7 mouse cellular contexts compared by ENCODE assay signal in the genomic region with DNA sequence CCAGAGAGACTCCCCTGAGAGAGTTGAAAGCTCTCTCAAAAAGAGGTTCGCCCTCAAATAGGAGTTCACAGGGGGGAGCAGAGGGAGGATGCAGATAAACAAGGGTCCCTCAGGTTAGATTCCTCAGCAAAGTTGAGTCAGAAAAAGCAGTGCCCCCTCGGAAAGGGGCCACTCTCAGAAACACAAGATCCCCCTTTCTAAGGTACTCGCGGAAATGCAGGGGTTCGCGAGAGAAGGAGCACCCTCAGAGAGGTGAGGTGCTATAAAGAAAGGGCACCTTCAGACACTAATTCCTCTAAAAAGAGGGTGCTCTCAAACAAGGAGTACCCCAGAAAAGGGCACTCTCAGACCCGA. TPM values are rescaled to one million over a fixed set of nuclear protein-coding genes. Genes with fewer than 3 reads are reported as not detected.
A peak's percentile ranks its signal among the peaks of the same experiment; 100 is the strongest.
DNase-seq lines count a peak whose midpoint lies in the region; ATAC-seq and TF ChIP-seq lines count a peak whose summit lies in the region.

No protein-coding gene starts in this region.

- DNase-seq in lung, postnatal 0 days (ENCODE audit: low spot score): no peak
- DNase-seq in lung, postnatal 10 days: no peak
- DNase-seq in layer of hippocampus, adult 8-10 months (ENCODE audit: low spot score in 2 of 2): no peak
- DNase-seq in thymus, postnatal 14 days: no peak

- no peaks in the 10 kb centered on the region for H3K36me3 ChIP-seq in lung, postnatal 0 days (ENCODE audit: insufficient read depth, low read length)
- H3K36me3 ChIP-seq in intestine, postnatal 0 days (ENCODE audit: control insufficient read depth, insufficient read depth): no peaks in the 10 kb centered on the region
- H3K36me3 ChIP-seq in neural tube, embryonic 15.5 days: no peaks in the 10 kb centered on the region

- ATAC-seq in lung, postnatal 0 days: no peak
- ATAC-seq in intestine, postnatal 0 days: no peak
- no peak for ATAC-seq in neural tube, embryonic 15.5 days (ENCODE audit: low FRiP score)

- WGBS in lung, postnatal 0 days: 2% methylated on average over 7 of the region's 7 CpGs
- WGBS in intestine, postnatal 0 days: under 1% methylated on average over 7 of the region's 7 CpGs
- WGBS in neural tube, embryonic 15.5 days: 0% methylated on average over 7 of the region's 7 CpGs

- peaks cover 6% of the 10 kb centered on the region; the same call in 1 of the 2 replicates for H3K4me1 ChIP-seq in lung, postnatal 0 days (ENCODE audit: insufficient read depth, low read depth, low read length)
- H3K4me1 ChIP-seq in embryonic fibroblast, embryonic 13.5 days (ENCODE audit: control insufficient read depth, insufficient read depth, low read length): 0 out of 2 replicates have a peak, but pooled peaks cover 2% of the 10 kb centered on the region
- H3K4me1 ChIP-seq in intestine, postnatal 0 days (replicated peaks; ENCODE audit: control insufficient read depth, insufficient read depth, low read length): 0 out of 2 replicates have a peak, but pooled peaks cover 2% of the 10 kb centered on the region
- peaks cover 20% of the 10 kb centered on the region for H3K4me1 ChIP-seq in neural tube, embryonic 15.5 days

- no peak for TF ChIP-seq EP300 in lung, postnatal 0 days (IDR thresholded peaks at IDR 0.05)

- TF ChIP-seq CTCF in lung, postnatal 0 days (IDR thresholded peaks at IDR 0.05): no peak
- TF ChIP-seq CTCF in embryonic fibroblast, embryonic 13.5 days (IDR thresholded peaks at IDR 0.05; ENCODE audit: borderline replicate concordance, insufficient read depth, low read length): no peak
- no peak for TF ChIP-seq CTCF in intestine, postnatal 0 days (IDR thresholded peaks at IDR 0.05; ENCODE audit: low read depth)

- peak overlapping the region; percentile 87 for H3K9ac ChIP-seq in lung, postnatal 0 days (replicated peaks; ENCODE audit: low read depth)
- H3K9ac ChIP-seq in intestine, postnatal 0 days (ENCODE audit: low read depth, low read length): peak overlapping the region; percentile 85
- peak overlapping the region; percentile 75 for H3K9ac ChIP-seq in neural tube, embryonic 15.5 days (replicated peaks)

- H3K4me2 ChIP-seq in lung, postnatal 0 days (replicated peaks; ENCODE audit: low read depth, low read length): peak overlapping the region; percentile 73
- peak overlapping the region; percentile 87 for H3K4me2 ChIP-seq in intestine, postnatal 0 days (replicated peaks; ENCODE audit: low read depth)
- peak overlapping the region; percentile 94 for H3K4me2 ChIP-seq in neural tube, embryonic 15.5 days

- H3K27me3 ChIP-seq in lung, postnatal 0 days (replicated peaks; ENCODE audit: insufficient read depth, low read length): no peaks in the 10 kb centered on the region
- no peaks in the 10 kb centered on the region for H3K27me3 ChIP-seq in intestine, postnatal 0 days (replicated peaks; ENCODE audit: control insufficient read depth, insufficient read depth, low read length)
- H3K27me3 ChIP-seq in neural tube, embryonic 15.5 days (replicated peaks): no peaks in the 10 kb centered on the region

- H3K9me3 ChIP-seq in lung, postnatal 0 days (ENCODE audit: low read length): no peaks in the 10 kb centered on the region
- H3K9me3 ChIP-seq in intestine, postnatal 0 days (ENCODE audit: control insufficient read depth): no peaks in the 10 kb centered on the region
- no peaks in the 10 kb centered on the region for H3K9me3 ChIP-seq in neural tube, embryonic 15.5 days (replicated peaks)

- peak overlapping the region; percentile 95 for H3K4me3 ChIP-seq in lung, postnatal 0 days (ENCODE audit: low read depth, low read length)
- H3K4me3 ChIP-seq in embryonic fibroblast, embryonic 13.5 days (ENCODE audit: insufficient read depth, low read length): peak overlapping the region; percentile 90
- peak overlapping the region; percentile 79 for H3K4me3 ChIP-seq in intestine, postnatal 0 days (ENCODE audit: low read depth, low read length)
- peak overlapping the region; percentile 92 for H3K4me3 ChIP-seq in neural tube, embryonic 15.5 days (replicated peaks)

- TF ChIP-seq POLR2A in embryonic fibroblast, embryonic 13.5 days (IDR thresholded peaks at IDR 0.05; ENCODE audit: low read depth, low read length): no peak

- H3K27ac ChIP-seq in lung, postnatal 0 days (ENCODE audit: low read length): peak overlapping the region; percentile 95
- peak overlapping the region; percentile 23; the same call in 1 of the 2 replicates for H3K27ac ChIP-seq in embryonic fibroblast, embryonic 13.5 days (ENCODE audit: insufficient read depth, low read length)
- H3K27ac ChIP-seq in intestine, postnatal 0 days (ENCODE audit: low read depth, low read length): peak overlapping the region; percentile 95
- peak overlapping the region; percentile 80 for H3K27ac ChIP-seq in neural tube, embryonic 15.5 days (replicated peaks)

RNA-seq across cellular contexts. Expression of a gene that starts 0.8 kb away (rescaled TPM):
- 40.9 and 41.8 TPM in 2 replicates for polyA plus RNA-seq in lung, postnatal 0 days (2015; fragmentation: Nextera tagmentation; extraction: Ambion mirVana)
- 63.8 and 67.2 TPM in 2 replicates for polyA plus RNA-seq in embryonic fibroblast, embryonic 13.5 days (2011; ENCODE audit: insufficient read length, low read depth, missing spikeins)
- polyA plus RNA-seq in intestine, postnatal 0 days (2015; fragmentation: Nextera tagmentation; extraction: Ambion mirVana): 42.6 and 43.3 TPM in 2 replicates
- polyA plus RNA-seq in neural tube, embryonic 15.5 days (2015; fragmentation: Nextera tagmentation; extraction: Ambion mirVana): 24.8 and 24.9 TPM in 2 replicates
- 10 to 100 TPM; 27.9 to 37.6 (median 33.3) TPM for total RNA-seq in layer of hippocampus, adult 8-10 months (2022)

RNA-seq across cellular contexts. Expression of a gene that starts 47.1 kb away (rescaled TPM):
- 37.1 and 37.2 TPM in 2 replicates for polyA plus RNA-seq in lung, postnatal 0 days (2015; fragmentation: Nextera tagmentation; extraction: Ambion mirVana)
- 25.8 and 31.6 TPM in 2 replicates for polyA plus RNA-seq in embryonic fibroblast, embryonic 13.5 days (2011; ENCODE audit: insufficient read length, low read depth, missing spikeins)
- polyA plus RNA-seq in intestine, postnatal 0 days (2015; fragmentation: Nextera tagmentation; extraction: Ambion mirVana): 23.6 and 26.3 TPM in 2 replicates
- 63.3 and 65.6 TPM in 2 replicates for polyA plus RNA-seq in neural tube, embryonic 15.5 days (2015; fragmentation: Nextera tagmentation; extraction: Ambion mirVana)
- total RNA-seq in layer of hippocampus, adult 8-10 months (2022): 10 to 100 TPM; 62.7 to 76.5 (median 72.8) TPM

RNA-seq across cellular contexts. Expression of a gene that starts 47.2 kb away (rescaled TPM):
- 25.4 and 27.3 TPM in 2 replicates for polyA plus RNA-seq in lung, postnatal 0 days (2015; fragmentation: Nextera tagmentation; extraction: Ambion mirVana)
- polyA plus RNA-seq in embryonic fibroblast, embryonic 13.5 days (2011; ENCODE audit: insufficient read length, low read depth, missing spikeins): 20.5 and 23.9 TPM in 2 replicates
- polyA plus RNA-seq in intestine, postnatal 0 days (2015; fragmentation: Nextera tagmentation; extraction: Ambion mirVana): 17.7 and 18.4 TPM in 2 replicates
- 57.2 and 57.5 TPM in 2 replicates for polyA plus RNA-seq in neural tube, embryonic 15.5 days (2015; fragmentation: Nextera tagmentation; extraction: Ambion mirVana)
- total RNA-seq in layer of hippocampus, adult 8-10 months (2022): 10 to 100 TPM; 55.2 to 60.3 (median 57.2) TPM

Comparison
In these comparisons a context has a peak if more than half of its experiments do, and no peak if none do; other contexts are left out.
1. H3K27ac ChIP-seq: peak in every context shown above with its lines; median percentile 95 in lung, postnatal 0 days; 95 in intestine, postnatal 0 days; 80 in neural tube, embryonic 15.5 days; 23 in embryonic fibroblast, embryonic 13.5 days.